Mouse (Mus musculus) forebrain, postnatal 0 days (tissue): ENCODE measurements around the gene Iqce. TPM values are rescaled to one million over a fixed set of nuclear protein-coding genes. Genes with fewer than 3 reads are reported as not detected.

ENCODE experiments used
- ATAC-seq: fragments of 200-750 bp; cut with Nextera tagmentation; 2 replicates; pipeline ENCODE4 v1.8.0; 2017; ENCODE audit warnings: mild to moderate bottlenecking, moderate library complexity
- DNase-seq: peaks from one replicate; pipeline ENCODE4 v3.0.0-alpha.2; 2015
- H3K27ac ChIP-seq: fragments of 300-500 bp; sonication (generic); 2 replicates; pipeline ENCODE4 v1.5.1; 2014; ENCODE audit warnings: low read depth, mild to moderate bottlenecking, antibody characterized with exemption, low read length, moderate library complexity, mixed read lengths
- H3K27me3 ChIP-seq: fragments of 300-500 bp; sonication (generic); 2 replicates; pipeline ENCODE4 v1.6.1; 2014; ENCODE audit warnings: mild to moderate bottlenecking, low read length, mixed read lengths; ENCODE audit not compliant: insufficient read depth
- H3K36me3 ChIP-seq: fragments of 300-500 bp; sonication (generic); 2 replicates; pipeline ENCODE4 v1.6.1; 2014; ENCODE audit warnings: mild to moderate bottlenecking, moderate library complexity; ENCODE audit not compliant: insufficient read depth
- H3K4me1 ChIP-seq: fragments of 300-500 bp; sonication (generic); 2 replicates; pipeline ENCODE4 v1.6.1; 2014; ENCODE audit warnings: antibody characterized with exemption; ENCODE audit not compliant: insufficient read depth
- H3K4me2 ChIP-seq: fragments of 300-500 bp; sonication (generic); 2 replicates; pipeline ENCODE4 v1.6.1; 2014; ENCODE audit warnings: low read depth, mild to moderate bottlenecking, moderate library complexity
- H3K4me3 ChIP-seq: fragments of 300-500 bp; sonication (generic); 2 replicates; pipeline ENCODE4 v1.5.1; 2014; ENCODE audit warnings: low read depth, low read length, mixed read lengths
- H3K9ac ChIP-seq: fragments of 300-500 bp; sonication (generic); 2 replicates; pipeline ENCODE4 v1.6.1; 2014; ENCODE audit warnings: mild to moderate bottlenecking
- H3K9me3 ChIP-seq: fragments of 300-500 bp; sonication (generic); 2 replicates; pipeline ENCODE4 v1.6.1; 2016; ENCODE audit warnings: low read length
- CTCF ChIP-seq: sonication (generic); IDR thresholded peaks from 2 replicates; pipeline ENCODE4 v1.5.1; 2016; ENCODE audit warnings: antibody characterized with exemption, control low read depth, low read depth
- WGBS: fragments of 180-500 bp; shearing (Covaris S2); extraction: QIAGEN DNeasy Blood & Tissue Kit; methylation state at CpG from one replicate; pipeline ENCODE4 v1.1.7; 2014; 5-methylcytosine and 5-hydroxymethylcytosine counted together
- polyA plus RNA-seq: library from polyadenylated mRNA; unstranded; fragments of >200 nt; fragmentation: Nextera tagmentation; extraction: Ambion mirVana; gene quantifications from 2 replicates; pipeline ENCODE4 v1.2.1, GENCODE M21; 2015
- total RNA-seq: library from RNA; depleted of rRNA; stranded (reverse); fragments of >200 nt; gene quantifications from 2 replicates; pipeline ENCODE4 v1.2.3, GENCODE M21; 2014

The Iqce gene
- total and polyA plus RNA-seq, 2 experiments from 2014 or later, result 27.1 to 30.6 TPM

- peaks cover 21% of the 10 kb centered on the region for H3K4me1 ChIP-seq
- H3K27me3 ChIP-seq, result no peaks in the 10 kb centered on the region
- no peak for DNase-seq
- H3K4me3 ChIP-seq, result peak overlapping the region; percentile 97
- peak overlapping the region; percentile 95 for H3K4me2 ChIP-seq
- peak overlapping the region; percentile 100 for H3K9ac ChIP-seq
- peaks cover 10% of the 10 kb centered on the region; the same call in 1 of the 2 replicates for H3K36me3 ChIP-seq
- WGBS, result 37% methylated on average over 6 of the region's 6 CpGs
- ATAC-seq, result no peak
- H3K9me3 ChIP-seq, result no peaks in the 10 kb centered on the region
- TF ChIP-seq CTCF, result no peak
- 0 out of 2 replicates have a peak overlapping the region, but pooled peaks have one; percentile 96 for H3K27ac ChIP-seq
Observed at GRCm38 (mm10) chr5:140646171-140646570, 56.0 kb downstream of the Iqce start.

- 80% methylated on average over 4 of the region's 4 CpGs for WGBS
- ATAC-seq, result no peak
- H3K27ac ChIP-seq, result 0 out of 2 replicates have a peak overlapping the region, but pooled peaks have one; percentile 21
Observed at GRCm38 (mm10) chr5:140645454-140645853, 56.7 kb downstream of the Iqce start.

GRCm38 (mm10) chr5:140644702-140645201 lies 57.4 kb downstream of the Iqce start:
- ATAC-seq, result no peak
- H3K4me1 ChIP-seq, result peaks cover 21% of the 10 kb centered on the region
- H3K36me3 ChIP-seq, result peaks cover 20% of the 10 kb centered on the region
- H3K9ac ChIP-seq, result peak overlapping the region; percentile 100
- peak overlapping the region; percentile 7; the same call in 1 of the 2 replicates for H3K4me3 ChIP-seq
- 54% methylated on average over 15 of the region's 15 CpGs for WGBS
- TF ChIP-seq CTCF, result no peak
- H3K27ac ChIP-seq, result peak overlapping the region; percentile 45
- no peaks in the 10 kb centered on the region for H3K9me3 ChIP-seq
- H3K4me2 ChIP-seq, result peak overlapping the region; percentile 95
- no peak for DNase-seq
- H3K27me3 ChIP-seq, result no peaks in the 10 kb centered on the region

More at GRCm38 (mm10) chr5:140645454-140645853, 56.7 kb downstream of the Iqce start:
- H3K27me3 ChIP-seq, result no peaks in the 10 kb centered on the region
- H3K9me3 ChIP-seq, result no peaks in the 10 kb centered on the region
- peak overlapping the region; percentile 95 for H3K4me2 ChIP-seq
- TF ChIP-seq CTCF, result no peak
- peaks cover 14% of the 10 kb centered on the region; the same call in 1 of the 2 replicates for H3K36me3 ChIP-seq
- DNase-seq, result no peak
- peaks cover 21% of the 10 kb centered on the region for H3K4me1 ChIP-seq
- H3K4me3 ChIP-seq, result peak overlapping the region; percentile 9; the same call in 1 of the 2 replicates
- peak overlapping the region; percentile 100 for H3K9ac ChIP-seq

- DNase-seq, result no peak
- 84% methylated on average over 6 of the region's 6 CpGs for WGBS
Observed at GRCm38 (mm10) chr5:140644263-140644662, 57.9 kb downstream of the Iqce start.

GRCm38 (mm10) chr5:140642076-140642475 lies 60.1 kb downstream of the Iqce start:
- H3K36me3 ChIP-seq, result peaks cover 35% of the 10 kb centered on the region
- 59% methylated on average over 3 of the region's 3 CpGs for WGBS
- no peak for TF ChIP-seq CTCF

More at GRCm38 (mm10) chr5:140644263-140644662, 57.9 kb downstream of the Iqce start:
- Histone ChIP-seq H3K36me3 (peaks cover 25% of the 10 kb centered on the region), H3K9ac (no peak overlapping the region), H3K9me3 (no peaks in the 10 kb centered on the region), H3K4me1 (peaks cover 21% of the 10 kb centered on the region), H3K4me3 (no peak overlapping the region), H3K27me3 (no peaks in the 10 kb centered on the region), H3K27ac (no peak overlapping the region), H3K4me2 (peak overlapping the region; percentile 95; the same call in 1 of the 2 replicates)
- no peak for ATAC-seq
- peak; percentile 35 for TF ChIP-seq CTCF

GRCm38 (mm10) chr5:140641254-140641928 lies 60.8 kb downstream of the Iqce start:
- H3K27ac ChIP-seq, result peak overlapping the region; percentile 15; the same call in 1 of the 2 replicates
- no peaks in the 10 kb centered on the region for H3K9me3 ChIP-seq
- DNase-seq (no peak), ATAC-seq (peak; percentile 16; the same call in 1 of the 2 replicates)
- peaks cover 23% of the 10 kb centered on the region for H3K4me1 ChIP-seq
- no peak for TF ChIP-seq CTCF
- H3K36me3 ChIP-seq, result peaks cover 40% of the 10 kb centered on the region
- no peak overlapping the region for H3K4me3 ChIP-seq
- WGBS, result 51% methylated on average over 10 of the region's 10 CpGs
- H3K4me2 ChIP-seq, result no peak overlapping the region
- 0 out of 2 replicates have a peak overlapping the region, but pooled peaks have one; percentile 18 for H3K9ac ChIP-seq
- no peaks in the 10 kb centered on the region for H3K27me3 ChIP-seq

More at GRCm38 (mm10) chr5:140642076-140642475, 60.1 kb downstream of the Iqce start:
- DNase-seq (no peak), ATAC-seq (no peak)
- H3K4me3 ChIP-seq, result no peak overlapping the region
- H3K4me2 ChIP-seq, result no peak overlapping the region
- H3K4me1 ChIP-seq, result peaks cover 24% of the 10 kb centered on the region
- H3K9me3 ChIP-seq, result no peaks in the 10 kb centered on the region
- H3K9ac ChIP-seq, result no peak overlapping the region
- H3K27ac ChIP-seq, result no peak overlapping the region
- H3K27me3 ChIP-seq, result no peaks in the 10 kb centered on the region

GRCm38 (mm10) chr5:140640812-140641211 lies 61.4 kb downstream of the Iqce start:
- peak overlapping the region; percentile 9; the same call in 1 of the 2 replicates for H3K27ac ChIP-seq
- peaks cover 43% of the 10 kb centered on the region for H3K36me3 ChIP-seq
- H3K4me1 ChIP-seq, result peaks cover 17% of the 10 kb centered on the region
- no peak overlapping the region for H3K9ac ChIP-seq
- H3K9me3 ChIP-seq, result no peaks in the 10 kb centered on the region
- TF ChIP-seq CTCF, result peak; percentile 44
- H3K27me3 ChIP-seq, result no peaks in the 10 kb centered on the region
- no peak overlapping the region for H3K4me2 ChIP-seq
- no peak for ATAC-seq
- 74% methylated on average over 2 of the region's 2 CpGs for WGBS
- no peak for DNase-seq
- no peak overlapping the region for H3K4me3 ChIP-seq
